Mouse (Mus musculus): ENCODE measurements around the gene Mvb12a. TPM values are rescaled to one million over a fixed set of nuclear protein-coding genes. Genes with fewer than 3 reads are reported as not detected.
A peak's percentile ranks its signal among the peaks of the same experiment; 100 is the strongest.

The Mvb12a gene
- polyA plus RNA-seq, 1 experiment from 2014 or later, result 133 TPM

- no peak for TF ChIP-seq CTCF (IDR thresholded peaks at IDR 0.05; ENCODE audit: low read depth)
- Histone ChIP-seq H3K36me3 (ENCODE audit: control insufficient read depth, insufficient read depth) (peaks cover 27% of the 10 kb centered on the region; the same call in 1 of the 2 replicates), H3K27ac (ENCODE audit: low read depth, low read length) (no peak overlapping the region), H3K4me2 (replicated peaks; ENCODE audit: low read depth) (no peak overlapping the region), H3K9ac (ENCODE audit: low read depth, low read length) (no peak overlapping the region), H3K4me3 (ENCODE audit: low read depth, low read length) (no peak overlapping the region), H3K9me3 (ENCODE audit: control insufficient read depth) (no peaks in the 10 kb centered on the region), H3K4me1 (replicated peaks; ENCODE audit: control insufficient read depth, insufficient read depth, low read length) (no peaks in the 10 kb centered on the region), H3K27me3 (replicated peaks; ENCODE audit: control insufficient read depth, insufficient read depth, low read length) (0 out of 2 replicates have a peak, but pooled peaks cover 5% of the 10 kb centered on the region)
- no peak for ATAC-seq
- 62% methylated on average over 7 of the region's 7 CpGs for WGBS
These were observed 8.0 kb downstream of the Mvb12a start for GRCm38 (mm10) chr8:71550754-71551153.

- no peak overlapping the region for H3K4me2 ChIP-seq (replicated peaks; ENCODE audit: low read depth)
- peaks cover 11% of the 10 kb centered on the region; the same call in 1 of the 2 replicates for H3K27me3 ChIP-seq (replicated peaks; ENCODE audit: control insufficient read depth, insufficient read depth, low read length)
- no peaks in the 10 kb centered on the region for H3K9me3 ChIP-seq (ENCODE audit: control insufficient read depth)
- H3K4me3 ChIP-seq (ENCODE audit: low read depth, low read length), result no peak overlapping the region
- H3K27ac ChIP-seq (ENCODE audit: low read depth, low read length), result no peak overlapping the region
- H3K36me3 ChIP-seq (ENCODE audit: control insufficient read depth, insufficient read depth), result peaks cover 10% of the 10 kb centered on the region; the same call in 1 of the 2 replicates
- WGBS, result 53% methylated on average over 6 of the region's 6 CpGs
- no peak for ATAC-seq
- H3K4me1 ChIP-seq (replicated peaks; ENCODE audit: control insufficient read depth, insufficient read depth, low read length), result no peaks in the 10 kb centered on the region
- no peak for TF ChIP-seq CTCF (IDR thresholded peaks at IDR 0.05; ENCODE audit: low read depth)
- H3K9ac ChIP-seq (ENCODE audit: low read depth, low read length), result no peak overlapping the region
These were observed 10.0 kb downstream of the Mvb12a start for GRCm38 (mm10) chr8:71552770-71553169.

DNA sequence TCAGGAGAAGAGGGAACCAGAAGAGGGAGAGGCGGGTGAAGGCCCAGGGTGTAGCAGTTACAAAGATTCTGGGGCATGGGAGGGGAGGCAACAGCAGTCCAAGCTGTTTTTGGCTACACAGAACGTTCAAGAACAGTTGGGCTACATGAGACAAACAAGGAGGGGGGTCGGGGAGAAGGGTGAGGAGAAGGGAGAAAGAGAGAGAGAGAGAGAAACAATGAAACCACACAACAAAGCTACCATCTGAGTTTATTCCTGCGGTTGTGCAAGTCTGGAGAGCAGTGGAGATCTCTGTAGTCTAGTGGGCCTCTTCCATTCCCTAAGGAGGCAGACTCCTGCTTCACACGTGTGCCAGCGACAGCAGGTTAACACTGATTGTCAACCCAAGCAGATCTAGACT is 11.3 kb downstream of the Mvb12a start:
- H3K36me3 ChIP-seq (ENCODE audit: control insufficient read depth, insufficient read depth), result 0 out of 2 replicates have a peak, but pooled peaks cover 6% of the 10 kb centered on the region

DNA sequence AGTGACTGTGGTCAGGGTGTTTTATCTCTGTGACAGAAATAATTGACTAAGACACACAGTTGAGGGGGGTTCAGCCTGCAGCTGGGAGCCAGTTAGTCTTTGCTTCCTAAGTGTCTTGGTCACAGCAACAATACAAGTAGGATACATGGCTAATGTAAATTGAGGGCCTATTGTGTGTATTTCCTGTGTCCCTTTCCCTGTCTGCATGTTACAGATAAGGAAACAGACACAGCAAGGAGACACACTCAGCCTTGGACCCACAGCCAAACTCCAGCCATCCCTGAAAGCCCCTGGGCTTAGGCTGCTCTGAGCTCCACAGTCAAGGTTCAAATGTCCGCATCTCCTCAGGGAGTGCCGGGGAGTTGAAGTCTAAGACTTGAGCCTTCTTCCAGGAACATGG is 11.9 kb downstream of the Mvb12a start:
- H3K9ac ChIP-seq (ENCODE audit: low read depth, low read length), result no peak overlapping the region
- peaks cover 30% of the 10 kb centered on the region for H3K27me3 ChIP-seq (replicated peaks; ENCODE audit: control insufficient read depth, insufficient read depth, low read length)
- no peak for TF ChIP-seq CTCF (IDR thresholded peaks at IDR 0.05; ENCODE audit: low read depth)
- ATAC-seq, result no peak
- 69% methylated on average over 2 of the region's 2 CpGs for WGBS
- 0 out of 2 replicates have a peak, but pooled peaks cover under 1% of the 10 kb centered on the region for H3K36me3 ChIP-seq (ENCODE audit: control insufficient read depth, insufficient read depth)
- no peak overlapping the region for H3K4me2 ChIP-seq (replicated peaks; ENCODE audit: low read depth)
- no peaks in the 10 kb centered on the region for H3K4me1 ChIP-seq (replicated peaks; ENCODE audit: control insufficient read depth, insufficient read depth, low read length)
- no peak overlapping the region for H3K27ac ChIP-seq (ENCODE audit: low read depth, low read length)
- H3K9me3 ChIP-seq (ENCODE audit: control insufficient read depth), result no peaks in the 10 kb centered on the region
- no peak overlapping the region for H3K4me3 ChIP-seq (ENCODE audit: low read depth, low read length)

More for the DNA sequence above, 11.3 kb downstream of the Mvb12a start:
- H3K4me1 ChIP-seq (replicated peaks; ENCODE audit: control insufficient read depth, insufficient read depth, low read length), result no peaks in the 10 kb centered on the region
- no peak overlapping the region for H3K4me3 ChIP-seq (ENCODE audit: low read depth, low read length)
- peaks cover 23% of the 10 kb centered on the region for H3K27me3 ChIP-seq (replicated peaks; ENCODE audit: control insufficient read depth, insufficient read depth, low read length)
- no peak for ATAC-seq
- no peak overlapping the region for H3K9ac ChIP-seq (ENCODE audit: low read depth, low read length)
- no peak for TF ChIP-seq CTCF (IDR thresholded peaks at IDR 0.05; ENCODE audit: low read depth)
- H3K27ac ChIP-seq (ENCODE audit: low read depth, low read length), result no peak overlapping the region
- no peaks in the 10 kb centered on the region for H3K9me3 ChIP-seq (ENCODE audit: control insufficient read depth)
- H3K4me2 ChIP-seq (replicated peaks; ENCODE audit: low read depth), result no peak overlapping the region
- WGBS, result 66% methylated on average over 6 of the region's 6 CpGs

DNA sequence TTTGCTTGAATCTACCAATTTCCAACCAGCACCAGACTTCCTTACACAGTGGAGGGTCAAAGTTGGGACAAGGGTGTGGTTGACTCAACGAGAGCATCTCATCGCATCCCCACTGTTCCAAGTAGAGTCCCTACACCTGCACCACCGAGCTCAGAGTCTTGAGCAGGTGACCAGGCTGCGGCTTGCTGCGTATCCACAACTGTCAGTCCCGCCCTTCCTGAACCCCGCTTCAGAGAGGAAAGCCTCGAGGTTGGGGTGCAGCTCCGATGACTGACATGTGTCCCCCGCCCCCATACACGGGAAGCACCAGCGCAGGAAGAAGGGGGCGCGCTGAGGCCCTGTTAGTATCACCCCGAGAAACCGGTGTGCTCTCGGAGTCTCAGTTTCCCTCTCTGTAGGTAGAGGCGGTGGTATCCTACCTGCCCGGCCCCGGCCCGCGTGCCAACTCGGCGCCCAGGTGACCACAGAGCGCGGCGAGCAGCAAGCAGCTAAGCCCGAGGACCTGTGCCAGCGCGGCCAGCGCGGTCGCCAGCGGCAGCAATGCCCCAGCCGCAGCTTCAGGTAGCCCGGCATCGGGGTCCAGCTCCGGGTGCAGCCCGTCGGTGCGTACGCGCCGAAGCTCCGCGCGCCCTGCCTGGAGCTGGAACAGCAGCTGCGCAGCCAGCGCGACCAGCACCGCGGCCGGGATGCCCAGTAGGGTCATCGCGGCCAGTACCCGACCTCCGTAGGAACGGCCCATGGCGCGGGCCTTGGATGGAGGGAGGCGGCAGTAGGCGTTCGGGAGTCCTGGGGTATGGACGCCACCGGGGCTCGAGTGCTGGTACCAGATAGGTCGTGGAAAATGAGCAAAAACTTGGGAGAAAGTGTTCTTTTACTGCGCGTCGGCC is 15.6 kb downstream of the Mvb12a start, which contains the start of gene Tmem221:
Gene Tmem221 (minus strand): TSS at position 801 of the 887 bp plus-strand sequence.
- H3K27ac ChIP-seq (ENCODE audit: low read depth, low read length), result no peak within 1 kb of the TSS
- H3K9me3 ChIP-seq (ENCODE audit: control insufficient read depth), result no peaks in the 10 kb centered on the region
- peak within 1 kb of the TSS; percentile 26 for H3K9ac ChIP-seq (ENCODE audit: low read depth, low read length)
- WGBS, result 4% methylated on average over 70 of the region's 70 CpGs
- no peak; the same call in 1 of the 2 replicates for TF ChIP-seq CTCF (IDR thresholded peaks at IDR 0.05; ENCODE audit: low read depth)
- ATAC-seq, result peak; percentile 8; the same call in 1 of the 2 replicates
- peak within 1 kb of the TSS; percentile 85 for H3K4me2 ChIP-seq (replicated peaks; ENCODE audit: low read depth)
- H3K4me1 ChIP-seq (replicated peaks; ENCODE audit: control insufficient read depth, insufficient read depth, low read length), result peaks cover 5% of the 10 kb centered on the region
- no peaks in the 10 kb centered on the region for H3K36me3 ChIP-seq (ENCODE audit: control insufficient read depth, insufficient read depth)
- peaks cover 55% of the 10 kb centered on the region for H3K27me3 ChIP-seq (replicated peaks; ENCODE audit: control insufficient read depth, insufficient read depth, low read length)
- H3K4me3 ChIP-seq (ENCODE audit: low read depth, low read length), result peak within 1 kb of the TSS; percentile 49

DNA sequence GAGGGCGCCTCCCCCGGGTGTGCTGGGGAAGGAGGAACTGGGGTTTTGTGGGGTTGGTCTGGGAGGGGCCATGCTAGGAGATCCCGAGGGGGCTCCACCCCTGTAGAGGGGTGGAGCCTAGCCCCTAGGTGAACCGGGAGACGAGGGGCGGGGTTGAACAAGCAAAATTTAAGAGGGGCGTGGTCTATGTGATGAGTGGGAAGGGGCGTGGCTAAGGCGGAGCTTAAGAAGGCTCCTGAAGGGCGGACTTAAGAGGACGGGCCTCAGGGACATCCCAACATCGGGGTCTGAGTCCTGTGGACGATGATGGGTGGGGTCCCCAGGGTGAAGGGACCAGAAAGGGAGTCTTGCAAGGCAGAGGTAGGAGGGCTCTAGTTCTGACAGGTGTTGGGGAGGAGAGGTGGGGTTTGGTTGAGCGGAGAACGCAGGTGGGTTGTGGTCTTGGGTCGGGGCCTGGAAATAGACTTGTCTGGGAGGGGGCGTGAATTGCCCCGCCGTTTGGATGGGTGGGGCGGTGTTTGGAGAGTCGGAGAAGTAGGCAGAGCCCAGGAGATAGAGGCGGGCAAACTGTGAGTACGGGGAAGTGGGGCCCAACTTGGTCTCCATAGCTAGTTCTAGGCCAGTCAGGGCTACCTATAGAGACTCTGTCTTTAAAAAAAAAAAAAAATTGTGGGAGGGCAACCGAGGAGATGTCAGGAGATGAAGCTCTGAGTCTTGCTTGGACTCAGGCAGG is 16.4 kb downstream of the Mvb12a start:
- Histone ChIP-seq H3K4me3 (ENCODE audit: low read depth, low read length) (peak overlapping the region; percentile 49), H3K9ac (ENCODE audit: low read depth, low read length) (peak overlapping the region; percentile 26; the same call in 1 of the 2 replicates), H3K9me3 (ENCODE audit: control insufficient read depth) (no peaks in the 10 kb centered on the region; the same call in 1 of the 2 replicates), H3K4me1 (replicated peaks; ENCODE audit: control insufficient read depth, insufficient read depth, low read length) (peaks cover 5% of the 10 kb centered on the region), H3K4me2 (replicated peaks; ENCODE audit: low read depth) (peak overlapping the region; percentile 85), H3K36me3 (ENCODE audit: control insufficient read depth, insufficient read depth) (no peaks in the 10 kb centered on the region), H3K27ac (ENCODE audit: low read depth, low read length) (no peak overlapping the region), H3K27me3 (replicated peaks; ENCODE audit: control insufficient read depth, insufficient read depth, low read length) (peaks cover 55% of the 10 kb centered on the region)
- peak; percentile 19; the same call in 1 of the 2 replicates for TF ChIP-seq CTCF (IDR thresholded peaks at IDR 0.05; ENCODE audit: low read depth)
- ATAC-seq, result peak; percentile 23
- WGBS, result 2% methylated on average over 24 of the region's 24 CpGs
